Mouse (Mus musculus): ENCODE measurements at regions not wholly inside any gene's neighbourhood (a gene's known extent, or its start where the extent isn't known, plus 50 kb on each side); places are given as distances from the start of the nearest gene placed in this dataset.

- no peak overlapping the region for H3K4me3 ChIP-seq
- no peak for ATAC-seq (ENCODE audit: low FRiP score)
- 73% methylated on average over 3 of the region's 3 CpGs for WGBS
- H3K27ac ChIP-seq, result no peak overlapping the region
- H3K9me3 ChIP-seq, result no peaks in the 10 kb centered on the region
- H3K4me2 ChIP-seq, result no peak overlapping the region
- no peaks in the 10 kb centered on the region for H3K27me3 ChIP-seq
- H3K36me3 ChIP-seq, result no peaks in the 10 kb centered on the region
- H3K9ac ChIP-seq, result no peak overlapping the region
- H3K4me1 ChIP-seq (replicated peaks), result no peaks in the 10 kb centered on the region
These were observed 1165.6 kb upstream of the Tenm4 start for GRCm38 (mm10) chr7:95005403-95005802.

GRCm38 (mm10) chr7:95008896-95009430 lies 1162.1 kb upstream of the Tenm4 start:
- Histone ChIP-seq H3K27me3 (no peaks in the 10 kb centered on the region), H3K4me3 (no peak overlapping the region), H3K4me1 (replicated peaks) (no peaks in the 10 kb centered on the region), H3K4me2 (no peak overlapping the region), H3K27ac (no peak overlapping the region), H3K9me3 (no peaks in the 10 kb centered on the region), H3K36me3 (no peaks in the 10 kb centered on the region), H3K9ac (no peak overlapping the region)
- WGBS, result 90% methylated on average over 6 of the region's 6 CpGs
- no peak for ATAC-seq (ENCODE audit: low FRiP score)

GRCm38 (mm10) chr7:95020285-95020684 lies 1150.8 kb upstream of the Tenm4 start:
- Histone ChIP-seq H3K27ac (no peak overlapping the region), H3K4me2 (no peak overlapping the region), H3K9ac (no peak overlapping the region), H3K4me1 (replicated peaks) (no peaks in the 10 kb centered on the region), H3K9me3 (no peaks in the 10 kb centered on the region), H3K4me3 (no peak overlapping the region), H3K27me3 (no peaks in the 10 kb centered on the region), H3K36me3 (no peaks in the 10 kb centered on the region)
- no peak for ATAC-seq (ENCODE audit: low FRiP score)
- WGBS, result 90% methylated on average over 1 of the region's 1 CpGs

- ATAC-seq (ENCODE audit: low FRiP score), result no peak
These were observed 1142.9 kb upstream of the Tenm4 start for GRCm38 (mm10) chr7:95027915-95028810.

More at GRCm38 (mm10) chr7:95027915-95028810, 1142.9 kb upstream of the Tenm4 start:
- Histone ChIP-seq H3K9ac (no peak overlapping the region), H3K4me2 (no peak overlapping the region), H3K4me1 (replicated peaks) (no peaks in the 10 kb centered on the region), H3K4me3 (no peak overlapping the region), H3K27me3 (no peaks in the 10 kb centered on the region), H3K36me3 (no peaks in the 10 kb centered on the region), H3K9me3 (no peaks in the 10 kb centered on the region), H3K27ac (no peak overlapping the region)
- WGBS, result 80% methylated on average over 4 of the region's 4 CpGs

All from hindbrain, embryonic 13.5 days (tissue).